Mouse (Mus musculus) urinary bladder, postnatal 14 days (tissue): ENCODE data around the gene Klri2.
"Not testable (repeated sequence)": the region's sequence is repeated elsewhere in the genome, so short reads cannot be mapped to it uniquely, and the experiment has no call there.

Experiments used
- DNase-seq: peaks from one replicate; pipeline ENCODE4 v3.0.0; 2021; ENCODE audit warnings: low spot score

The Klri2 gene

GRCm38 (mm10) chr6:129740069-129740721 lies at the start of gene Klri2:
Klri2 (minus strand) TSS chr6:129740484.
- no peak for DNase-seq

GRCm38 (mm10) chr6:129784170-129784569 lies 43.9 kb upstream of the Klri2 start, which contains the start of gene Gm156:
Gm156 (minus strand) TSS chr6:129784270.
- DNase-seq = not testable (repeated sequence)

- no peak for DNase-seq
These were observed 7.4 kb upstream of the Klri2 start for GRCm38 (mm10) chr6:129747654-129748032.

DNA sequence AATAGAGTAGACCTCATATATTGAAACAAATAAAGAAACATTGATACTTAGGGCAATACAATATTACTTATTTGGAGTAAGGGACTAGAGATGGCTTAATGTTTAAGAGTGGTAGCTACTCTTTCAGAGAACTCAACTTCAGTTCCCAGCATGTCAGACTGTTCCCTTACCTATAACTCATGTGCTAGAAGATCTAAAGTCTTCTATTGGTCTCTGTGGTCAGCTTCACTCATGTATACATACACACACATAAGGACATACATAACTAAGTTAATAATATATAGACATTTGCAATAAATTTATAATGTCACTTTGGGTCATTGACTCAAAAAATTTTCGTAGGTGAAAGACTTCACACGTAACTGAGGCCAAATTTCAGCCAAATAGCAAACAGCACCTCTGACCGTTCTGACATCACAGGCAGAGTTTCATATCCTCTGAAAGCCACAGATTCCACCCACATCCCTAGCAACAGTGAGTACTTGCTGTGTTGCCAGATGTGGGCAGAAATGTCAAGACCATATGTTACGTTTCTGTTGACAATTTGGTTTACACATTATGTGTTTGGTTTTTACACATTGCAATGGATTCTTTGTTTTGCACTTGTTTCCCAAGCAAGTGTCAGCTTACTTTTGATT lies 6.9 kb upstream of the Klri2 start:
- no peak for DNase-seq

- DNase-seq = no peak
These were observed 5.9 kb upstream of the Klri2 start for GRCm38 (mm10) chr6:129746151-129746550.

- DNase-seq = no peak
These were observed 3.9 kb downstream of the Klri2 start for GRCm38 (mm10) chr6:129736414-129736813.

DNA sequence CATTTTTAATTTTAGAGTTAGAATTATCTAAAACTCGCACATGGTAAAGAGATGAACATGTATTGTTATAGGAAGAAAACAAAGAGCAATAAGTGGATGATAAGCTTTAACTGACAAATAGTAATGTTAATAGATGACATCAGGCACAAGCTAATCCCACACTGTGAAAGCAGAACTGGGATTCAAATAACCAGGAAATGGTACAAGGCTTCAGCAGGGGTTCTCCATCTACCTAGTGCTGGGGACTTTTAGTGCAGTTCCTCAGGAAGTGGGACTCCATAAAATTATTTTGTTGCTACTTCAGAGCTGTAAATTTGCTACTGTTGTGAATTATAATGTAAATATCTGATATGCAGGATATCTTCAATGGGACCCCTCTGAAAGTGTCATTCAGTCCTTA lies 13.0 kb downstream of the Klri2 start:
- DNase-seq = no peak

DNA sequence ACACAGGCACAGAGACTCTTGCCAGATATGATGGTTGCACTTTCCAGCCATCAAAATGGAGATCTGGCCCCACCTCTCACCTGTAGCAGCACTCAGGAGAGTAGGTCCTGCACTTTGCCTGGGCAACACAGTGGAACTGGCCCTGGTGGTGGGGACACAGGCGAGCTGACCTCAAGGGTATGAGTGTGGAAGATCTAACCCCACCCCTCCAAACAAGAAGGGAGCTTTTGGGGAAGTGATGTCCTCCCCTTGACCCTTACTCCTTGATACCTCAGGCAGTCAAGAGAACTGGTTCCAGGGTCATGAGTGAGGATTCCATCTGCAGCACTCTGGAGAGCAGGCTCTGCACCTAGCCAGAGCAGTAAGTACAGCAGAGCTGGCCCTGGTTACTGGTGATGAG lies 18.9 kb downstream of the Klri2 start:
- no peak for DNase-seq

DNA sequence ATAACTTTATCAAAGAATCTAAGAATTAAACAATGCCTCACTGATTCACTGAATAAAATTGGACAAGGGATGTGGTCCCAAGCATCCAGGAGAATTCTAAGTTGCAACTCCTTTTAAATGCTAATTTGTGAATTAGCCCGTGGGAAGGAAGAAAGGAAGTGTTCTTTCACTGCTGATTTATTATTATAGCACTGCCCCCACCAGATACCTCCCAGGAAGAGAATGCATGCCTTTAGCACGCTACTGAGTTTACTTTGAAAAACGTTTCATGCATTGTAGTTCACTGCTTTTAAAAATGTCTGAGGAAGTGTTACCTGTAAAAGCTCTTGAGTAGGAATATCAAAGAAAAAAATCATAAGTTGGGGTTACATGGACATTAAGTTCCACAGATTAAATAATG lies 19.8 kb downstream of the Klri2 start:
- no peak for DNase-seq

DNA sequence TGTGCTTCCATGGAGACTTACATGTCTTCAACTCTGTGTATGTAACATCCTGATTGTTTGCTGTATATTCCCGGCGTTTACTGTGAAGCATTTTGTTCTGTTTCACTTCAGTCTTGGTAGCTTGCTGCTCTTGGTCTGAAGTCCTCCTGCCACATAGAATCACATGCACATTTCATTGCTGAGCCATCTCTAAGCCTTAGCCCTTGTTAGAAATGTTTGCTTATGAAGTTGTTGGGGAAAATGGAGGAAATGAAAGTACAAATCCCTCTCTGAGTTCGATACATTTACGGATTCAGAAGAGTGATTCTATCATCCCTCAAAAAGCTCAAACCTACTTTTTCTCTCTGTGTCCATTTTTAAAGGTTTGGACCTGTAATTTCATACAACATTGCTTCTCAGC lies 23.3 kb downstream of the Klri2 start, which contains the start of gene Klri1:
Gene Klri1 (minus strand): TSS at position 101 of the 400 bp plus-strand sequence.
- no peak for DNase-seq

GRCm38 (mm10) chr6:129713566-129713965 lies 26.7 kb downstream of the Klri2 start:
- DNase-seq = no peak

DNA sequence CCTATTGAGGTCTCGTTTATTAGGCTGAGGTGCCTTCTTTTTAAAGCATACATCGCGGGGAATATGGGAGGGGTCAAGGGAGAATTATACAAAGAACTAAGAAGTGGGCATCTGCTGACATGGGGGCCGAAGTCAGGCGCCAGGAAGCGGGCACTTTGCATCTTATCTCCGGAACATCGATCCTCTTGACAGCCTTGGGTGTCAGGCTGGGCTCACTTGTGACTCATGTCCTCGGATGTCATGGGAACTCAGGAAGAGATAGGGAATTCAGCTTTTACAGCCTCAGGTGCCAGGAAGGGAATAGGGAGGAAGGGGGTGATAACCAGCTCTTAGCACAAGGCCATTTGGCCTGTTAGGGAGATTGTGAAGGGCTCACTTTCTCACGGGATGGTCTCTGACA lies 48.8 kb downstream of the Klri2 start:
- DNase-seq = not testable (repeated sequence)

DNA sequence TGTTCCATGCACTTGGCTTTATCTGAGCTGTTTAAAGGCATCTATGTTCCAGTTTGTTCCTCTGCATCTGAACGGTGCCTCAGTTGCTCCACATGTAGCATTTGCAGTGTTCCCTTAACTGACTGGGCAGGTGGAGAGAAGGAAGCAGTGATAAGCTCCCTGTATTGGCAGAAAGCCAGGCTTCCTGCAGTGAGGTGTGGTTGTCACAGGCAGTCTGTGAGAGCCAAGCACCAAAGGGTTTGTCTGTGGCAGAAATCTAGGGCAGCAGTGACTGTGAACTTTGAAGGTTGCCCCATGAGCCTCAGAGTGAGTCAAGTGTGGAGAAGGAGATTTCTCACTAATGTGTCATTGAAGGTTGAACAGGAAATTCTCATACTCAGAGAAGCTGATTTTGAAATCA lies 59.9 kb downstream of the Klri2 start:
- DNase-seq = peak; percentile 16
